Mouse (Mus musculus): ENCODE measurements around the gene Kifc5b. TPM values are rescaled to one million over a fixed set of nuclear protein-coding genes. Genes with fewer than 3 reads are reported as not detected.
"Not testable (repeated sequence)": the region's sequence is repeated elsewhere in the genome, so short reads cannot be mapped to it uniquely, and the experiment has no call there.

The Kifc5b gene
- polyA plus RNA-seq, 1 experiment from 2014 or later, result 5.3 TPM

DNA sequence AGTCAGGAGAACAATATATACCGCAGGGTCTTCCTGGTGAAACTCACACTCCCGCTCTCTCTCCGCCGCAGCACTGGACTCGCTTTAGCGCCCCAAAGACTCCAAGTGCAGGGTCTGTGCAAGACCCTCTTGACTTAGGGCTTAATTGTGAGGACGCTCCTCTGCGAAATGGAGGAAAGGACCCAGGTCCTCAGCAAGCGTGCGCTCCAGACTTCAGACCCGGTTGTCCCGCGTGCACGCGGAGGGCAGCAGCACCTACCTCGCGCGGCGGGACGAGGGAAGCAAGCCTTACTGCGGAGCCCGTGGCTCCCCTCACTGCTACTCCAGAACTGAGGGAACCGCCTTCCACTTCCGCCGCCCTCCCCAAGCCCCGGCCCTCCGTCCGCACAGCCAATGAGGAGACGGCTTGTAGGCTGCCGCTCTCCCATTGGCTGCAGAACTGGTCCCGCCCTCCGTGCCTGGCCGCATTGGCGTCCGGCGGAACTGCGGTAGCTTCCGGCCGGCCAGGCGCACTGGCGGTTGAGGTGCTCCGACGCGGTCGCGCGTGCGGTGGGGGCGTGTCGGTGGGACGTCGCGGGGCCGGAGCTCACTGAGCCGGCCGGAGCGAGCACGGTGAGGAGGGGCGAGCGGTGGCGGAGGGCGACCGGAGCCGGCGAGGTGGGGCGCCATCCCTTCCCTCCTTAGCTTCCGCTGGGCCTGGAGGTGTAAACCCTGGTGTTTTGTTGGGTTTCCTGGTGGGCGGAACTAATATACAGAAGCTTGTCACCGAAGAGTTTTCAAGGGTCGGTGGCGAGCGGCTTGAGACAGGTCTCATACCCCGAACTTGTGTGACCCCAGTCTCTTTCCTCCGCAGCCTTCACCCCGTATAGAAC lies 56.0 kb downstream of the Kifc5b start, which contains the start of gene Zbtb9:
Gene Zbtb9, plus strand, starts transcription at position 465 of the 872 bp plus-strand sequence.
- Histone ChIP-seq H3K4me2 (peak within 1 kb of the TSS; percentile 90), H3K27me3 (no peaks in the 10 kb centered on the region), H3K4me3 (peak within 1 kb of the TSS; percentile 90), H3K9me3 (replicated peaks) (no peaks in the 10 kb centered on the region), H3K9ac (peak within 1 kb of the TSS; percentile 88), H3K36me3 (peaks cover 18% of the 10 kb centered on the region), H3K27ac (peak within 1 kb of the TSS; percentile 86), H3K4me1 (replicated peaks) (peaks cover 38% of the 10 kb centered on the region)
- under 1% methylated on average over 75 of the region's 75 CpGs for WGBS
- peak; percentile 98 for ATAC-seq (replicated peaks; ENCODE audit: insufficient number of reproducible peaks, insufficient read depth, low FRiP score, low read depth)

- Histone ChIP-seq H3K9ac (peak overlapping the region; percentile 88; the same call in 1 of the 2 replicates), H3K4me2 (peak overlapping the region; percentile 90; the same call in 1 of the 2 replicates), H3K27ac (no peak overlapping the region), H3K4me1 (replicated peaks) (peaks cover 38% of the 10 kb centered on the region), H3K9me3 (replicated peaks) (no peaks in the 10 kb centered on the region), H3K27me3 (no peaks in the 10 kb centered on the region), H3K4me3 (peak overlapping the region; percentile 90; the same call in 1 of the 2 replicates), H3K36me3 (peaks cover 31% of the 10 kb centered on the region)
- 90% methylated on average over 15 of the region's 15 CpGs for WGBS
- ATAC-seq (replicated peaks; ENCODE audit: insufficient number of reproducible peaks, insufficient read depth, low FRiP score, low read depth), result no peak
Measured at GRCm38 (mm10) chr17:26974547-26974946, 57.7 kb downstream of the Kifc5b start.

DNA sequence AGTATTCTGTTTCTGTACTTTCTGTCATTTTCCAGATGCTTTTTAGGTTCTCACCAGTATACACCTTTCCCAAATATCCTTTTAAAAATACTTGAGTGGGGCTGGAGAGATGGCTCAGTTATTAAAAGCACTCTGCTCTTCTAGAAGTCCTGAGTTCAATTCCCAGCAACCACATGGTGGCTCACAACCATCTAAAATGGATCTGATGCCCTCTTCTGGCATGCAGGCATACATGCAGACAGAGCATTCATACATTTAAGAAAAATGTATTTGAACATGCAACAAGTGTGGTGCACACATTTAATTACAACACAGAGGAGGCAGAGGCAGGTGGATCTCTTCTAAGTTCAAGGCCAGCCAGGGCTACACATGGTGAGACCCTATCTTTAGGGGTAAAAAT lies 58.5 kb downstream of the Kifc5b start:
- no peak for ATAC-seq (replicated peaks; ENCODE audit: insufficient number of reproducible peaks, insufficient read depth, low FRiP score, low read depth)
- Histone ChIP-seq H3K4me1 (replicated peaks) (peaks cover 38% of the 10 kb centered on the region), H3K36me3 (peaks cover 31% of the 10 kb centered on the region), H3K27me3 (no peaks in the 10 kb centered on the region), H3K27ac (no peak overlapping the region), H3K4me3 (no peak overlapping the region), H3K4me2 (no peak overlapping the region), H3K9ac (no peak overlapping the region), H3K9me3 (replicated peaks) (no peaks in the 10 kb centered on the region)

DNA sequence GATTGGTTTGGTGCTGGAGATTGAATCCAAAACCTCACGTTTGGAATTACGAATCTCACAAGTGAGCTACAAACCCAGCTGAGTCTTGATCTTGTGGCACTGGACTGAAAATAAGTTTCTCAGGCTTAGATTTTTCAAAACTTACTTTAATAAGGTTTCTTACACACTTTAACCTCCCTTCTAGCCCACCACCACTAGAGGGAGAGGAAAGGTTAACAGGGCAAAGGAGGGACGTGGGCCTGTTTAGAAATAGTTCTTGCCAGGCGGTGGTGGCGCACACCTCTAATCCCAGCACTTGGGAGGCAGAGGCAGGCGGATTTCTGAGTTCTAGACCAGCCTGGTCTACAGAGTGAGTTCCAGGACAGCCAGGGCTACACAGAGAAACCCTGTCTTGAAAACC lies 60.5 kb downstream of the Kifc5b start:
- not testable (repeated sequence) for H3K9ac ChIP-seq; H3K4me3 ChIP-seq; H3K4me2 ChIP-seq; H3K27me3 ChIP-seq; ATAC-seq (replicated peaks; ENCODE audit: insufficient number of reproducible peaks, insufficient read depth, low FRiP score, low read depth); H3K9me3 ChIP-seq (replicated peaks); H3K27ac ChIP-seq
- Histone ChIP-seq H3K4me1 (replicated peaks) (peaks cover 22% of the 10 kb centered on the region), H3K36me3 (peaks cover 31% of the 10 kb centered on the region)
- WGBS, result 89% methylated on average over 6 of the region's 6 CpGs

GRCm38 (mm10) chr17:26979426-26979825 lies 62.5 kb downstream of the Kifc5b start:
- Histone ChIP-seq H3K27ac (no peak overlapping the region), H3K27me3 (no peaks in the 10 kb centered on the region), H3K9ac (no peak overlapping the region), H3K9me3 (replicated peaks) (no peaks in the 10 kb centered on the region), H3K36me3 (peaks cover 31% of the 10 kb centered on the region), H3K4me1 (replicated peaks) (peaks cover 10% of the 10 kb centered on the region), H3K4me3 (no peak overlapping the region), H3K4me2 (no peak overlapping the region)
- 67% methylated on average over 2 of the region's 2 CpGs for WGBS
- no peak for ATAC-seq (replicated peaks; ENCODE audit: insufficient number of reproducible peaks, insufficient read depth, low FRiP score, low read depth)

GRCm38 (mm10) chr17:26981050-26981449 lies 64.2 kb downstream of the Kifc5b start:
- H3K27me3 ChIP-seq, result no peaks in the 10 kb centered on the region
- WGBS, result 57% methylated on average over 2 of the region's 2 CpGs
- H3K4me2 ChIP-seq, result no peak overlapping the region
- H3K9me3 ChIP-seq (replicated peaks), result no peaks in the 10 kb centered on the region
- H3K27ac ChIP-seq, result 0 out of 2 replicates have a peak overlapping the region, but pooled peaks have one; percentile 16
- no peak overlapping the region for H3K9ac ChIP-seq
- peaks cover 22% of the 10 kb centered on the region for H3K36me3 ChIP-seq
- H3K4me3 ChIP-seq, result no peak overlapping the region
- peaks cover 2% of the 10 kb centered on the region for H3K4me1 ChIP-seq (replicated peaks)
- ATAC-seq (replicated peaks; ENCODE audit: insufficient number of reproducible peaks, insufficient read depth, low FRiP score, low read depth), result no peak

Small RNAs within 50 kb of the gene (microRNA-seq; reads per million reads assigned to microRNA genes)
- gene Gm27775, result not detected
- gene Mir3083, result not detected
- not detected for gene Mir6968

Other genes starting within 250 kb of the Kifc5b start
- gene Crebrf, start 201.4 kb upstream of the Kifc5b start, polyA plus RNA-seq (2015; fragmentation: Nextera tagmentation; extraction: Ambion mirVana), result 6.5 and 8.6 TPM in 2 replicates
- 51.6 and 53.3 TPM in 2 replicates for gene Bnip1, start 136.0 kb upstream of the Kifc5b start, polyA plus RNA-seq (2015; fragmentation: Nextera tagmentation; extraction: Ambion mirVana)
- gene Nkx2-5, start 72.1 kb upstream of the Kifc5b start, polyA plus RNA-seq (2015; fragmentation: Nextera tagmentation; extraction: Ambion mirVana), result 131 and 147 TPM in 2 replicates
- gene Phf1, start 16.0 kb downstream of the Kifc5b start, polyA plus RNA-seq (2015; fragmentation: Nextera tagmentation; extraction: Ambion mirVana), result 7.3 and 9.5 TPM in 2 replicates
- gene Cuta, start 22.5 kb downstream of the Kifc5b start, polyA plus RNA-seq (2015; fragmentation: Nextera tagmentation; extraction: Ambion mirVana), result 144 and 160 TPM in 2 replicates
- 0.60 and 1.0 TPM in 2 replicates for gene Syngap1, start 24.2 kb downstream of the Kifc5b start, polyA plus RNA-seq (2015; fragmentation: Nextera tagmentation; extraction: Ambion mirVana)
- 8.3 and 10.2 TPM in 2 replicates for gene Zbtb9, start 56.1 kb downstream of the Kifc5b start, polyA plus RNA-seq (2015; fragmentation: Nextera tagmentation; extraction: Ambion mirVana)
- 4.7 and 5.7 TPM in 2 replicates for gene Bak1, start 111.9 kb downstream of the Kifc5b start, polyA plus RNA-seq (2015; fragmentation: Nextera tagmentation; extraction: Ambion mirVana)
- 1.4 and 2.8 TPM in 2 replicates for gene Itpr3, start 140.2 kb downstream of the Kifc5b start, polyA plus RNA-seq (2015; fragmentation: Nextera tagmentation; extraction: Ambion mirVana)
- 245 and 292 TPM in 2 replicates for gene Uqcc2, start 216.8 kb downstream of the Kifc5b start, polyA plus RNA-seq (2015; fragmentation: Nextera tagmentation; extraction: Ambion mirVana)